Mouse (Mus musculus): ENCODE measurements around the gene Slc6a18. TPM values are rescaled to one million over a fixed set of nuclear protein-coding genes. Genes with fewer than 3 reads are reported as not detected.

The Slc6a18 gene
- total RNA-seq, 4 experiments from 2014 or later, result not detected

GRCm38 (mm10) chr13:73685502-73685901 lies 7.7 kb upstream of the Slc6a18 start:
- no peak for DNase-seq (ENCODE audit: low spot score)

GRCm38 (mm10) chr13:73684412-73684811 lies 6.6 kb upstream of the Slc6a18 start:
- no peak for DNase-seq (ENCODE audit: low spot score)

- peak; percentile 16 for DNase-seq (ENCODE audit: low spot score)
Observed at GRCm38 (mm10) chr13:73683682-73684081, 5.9 kb upstream of the Slc6a18 start.

GRCm38 (mm10) chr13:73682226-73682625 lies 4.4 kb upstream of the Slc6a18 start:
- DNase-seq (ENCODE audit: low spot score), result no peak

- DNase-seq (ENCODE audit: low spot score), result no peak
Observed at GRCm38 (mm10) chr13:73680394-73680793, 2.6 kb upstream of the Slc6a18 start.

GRCm38 (mm10) chr13:73679311-73679710 lies 1.5 kb upstream of the Slc6a18 start:
- no peak for DNase-seq (ENCODE audit: low spot score)

GRCm38 (mm10) chr13:73675161-73675560 lies 2.7 kb downstream of the Slc6a18 start:
- no peak for DNase-seq (ENCODE audit: low spot score)

- no peak for DNase-seq (ENCODE audit: low spot score)
Observed at GRCm38 (mm10) chr13:73660163-73660695, 17.6 kb downstream of the Slc6a18 start.

- DNase-seq (ENCODE audit: low spot score), result no peak
Observed at GRCm38 (mm10) chr13:73658953-73659352, 18.9 kb downstream of the Slc6a18 start.

- DNase-seq (ENCODE audit: low spot score), result no peak
Observed at GRCm38 (mm10) chr13:73654976-73655375, 22.8 kb downstream of the Slc6a18 start.

GRCm38 (mm10) chr13:73653266-73653665 lies 24.6 kb downstream of the Slc6a18 start:
- DNase-seq (ENCODE audit: low spot score), result no peak

GRCm38 (mm10) chr13:73646397-73647087 lies 31.3 kb downstream of the Slc6a18 start:
- DNase-seq (ENCODE audit: low spot score), result peak; percentile 4

GRCm38 (mm10) chr13:73641296-73641695 lies 36.5 kb downstream of the Slc6a18 start:
- no peak for DNase-seq (ENCODE audit: low spot score)

- DNase-seq (ENCODE audit: low spot score), result no peak
Observed at GRCm38 (mm10) chr13:73637826-73638225, 40.0 kb downstream of the Slc6a18 start.

- DNase-seq (ENCODE audit: low spot score), result no peak
Observed at GRCm38 (mm10) chr13:73631837-73632236, 46.0 kb downstream of the Slc6a18 start.

- DNase-seq (ENCODE audit: low spot score), result no peak
Observed at GRCm38 (mm10) chr13:73628586-73629113, 49.2 kb downstream of the Slc6a18 start.

GRCm38 (mm10) chr13:73626745-73627549 lies 50.9 kb downstream of the Slc6a18 start, which contains the start of gene Tert:
TSS of gene Tert (plus strand) at chr13:73626911.
- DNase-seq (ENCODE audit: low spot score), result peak; percentile 5

GRCm38 (mm10) chr13:73626410-73626744 lies 51.4 kb downstream of the Slc6a18 start:
- no peak for DNase-seq (ENCODE audit: low spot score)

- DNase-seq (ENCODE audit: low spot score), result no peak
Observed at GRCm38 (mm10) chr13:73620637-73621036, 57.2 kb downstream of the Slc6a18 start.

- peak; percentile 41 for DNase-seq (ENCODE audit: low spot score)
Observed at GRCm38 (mm10) chr13:73618406-73618805, 59.4 kb downstream of the Slc6a18 start.
